ENCODE assay signal across 29 mouse cellular contexts in the genomic region with DNA sequence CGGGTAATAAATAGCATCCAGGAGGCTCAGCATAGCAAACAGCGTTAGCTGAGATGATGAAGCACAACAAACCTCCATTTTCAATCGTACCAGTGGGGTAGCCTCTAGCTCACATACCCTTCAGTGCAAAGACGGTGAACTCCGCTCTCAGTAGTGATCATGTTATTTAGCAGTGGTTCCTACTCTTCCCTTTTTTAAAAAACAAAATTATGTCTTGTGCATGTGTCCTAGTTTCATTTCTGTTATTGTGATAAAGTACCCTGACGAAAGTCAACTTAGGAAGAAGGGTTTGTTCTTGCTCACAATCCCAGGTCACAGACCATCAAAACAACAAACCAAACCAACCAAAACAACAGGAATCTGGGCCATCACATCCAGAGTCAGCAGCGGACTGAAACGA. TPM values are rescaled to one million over a fixed set of nuclear protein-coding genes. Genes with fewer than 3 reads are reported as not detected.
"Had no signal": no experiment of that assay in that cellular context is flagged by ENCODE, and none has a peak within 500 bp of the region (broad histone marks: within the 10 kb centered on the region; RNA-seq: fewer than 3 reads in every experiment).

No protein-coding gene starts in this region.

- H3K27ac ChIP-seq: kidney, postnatal 0 days; layer of hippocampus, adult 2 months; limb, embryonic 12.5 days; limb, embryonic 15.5 days; liver, embryonic 13.5 days; neural tube, embryonic 13.5 days; stomach, postnatal 0 days had no signal

- ATAC-seq: intestine, postnatal 0 days had no signal

- H3K9ac ChIP-seq: limb, embryonic 12.5 days; limb, embryonic 15.5 days; liver, embryonic 13.5 days; neural tube, embryonic 13.5 days had no signal

- H3K9me3 ChIP-seq: limb, embryonic 12.5 days; limb, embryonic 15.5 days; liver, embryonic 13.5 days; megakaryocyte, embryonic 14.5 days; neural tube, embryonic 13.5 days had no signal

- DNase-seq: kidney, adult 2 months; kidney, postnatal 25 days; layer of hippocampus, postnatal 36 days; left cerebral cortex, postnatal 4 days; liver, embryonic 13.5 days; lung, adult 2 months; lung, postnatal 14 days; lung, postnatal 4 days; midbrain, embryonic 14.5 days; retina, postnatal 1 day; right cerebral cortex, postnatal 25 days; thymus, adult 18-20 months; thymus, postnatal 4 days had no signal

- H3K27me3 ChIP-seq: limb, embryonic 12.5 days; limb, embryonic 15.5 days; liver, embryonic 13.5 days; megakaryocyte, embryonic 14.5 days; neural tube, embryonic 13.5 days had no signal

- H3K4me3 ChIP-seq: layer of hippocampus, adult 2 months; limb, embryonic 12.5 days; limb, embryonic 15.5 days; liver, embryonic 13.5 days; megakaryocyte, embryonic 14.5 days; myocyte; neural tube, embryonic 13.5 days had no signal

- H3K4me2 ChIP-seq: limb, embryonic 12.5 days; limb, embryonic 15.5 days; liver, embryonic 13.5 days; midbrain, embryonic 11.5 days; neural tube, embryonic 13.5 days had no signal

- H3K4me1 ChIP-seq: liver, embryonic 13.5 days had no signal

RNA-seq across cellular contexts. Expression of a gene that starts 22.4 kb away (rescaled TPM):
- polyA plus RNA-seq: kidney, embryonic 14.5 days; limb, embryonic 12.5 days; midbrain, embryonic 11.5 days; stomach, embryonic 14.5 days had no signal

RNA-seq across cellular contexts. Expression of a gene that starts 27.6 kb away (rescaled TPM):
- total RNA-seq: neutrophil, adult 5-6 weeks had no signal

RNA-seq across cellular contexts. Expression of a gene that starts 39.4 kb away (rescaled TPM):
- total RNA-seq: layer of hippocampus, adult 2 months; layer of hippocampus, postnatal 36 days; left cerebral cortex, postnatal 14 days had no signal
- polyA plus RNA-seq: intestine, postnatal 0 days; kidney, embryonic 14.5 days; kidney, postnatal 0 days; limb, embryonic 12.5 days; liver, embryonic 16.5 days; lung, embryonic 16.5 days; midbrain, embryonic 14.5 days; neural tube, embryonic 13.5 days; stomach, postnatal 0 days had no signal
